Mouse (Mus musculus): ENCODE measurements around the gene Otx1. TPM values are rescaled to one million over a fixed set of nuclear protein-coding genes. Genes with fewer than 3 reads are reported as not detected.

The Otx1 gene
- polyA plus RNA-seq, 1 experiment: not detected

DNA sequence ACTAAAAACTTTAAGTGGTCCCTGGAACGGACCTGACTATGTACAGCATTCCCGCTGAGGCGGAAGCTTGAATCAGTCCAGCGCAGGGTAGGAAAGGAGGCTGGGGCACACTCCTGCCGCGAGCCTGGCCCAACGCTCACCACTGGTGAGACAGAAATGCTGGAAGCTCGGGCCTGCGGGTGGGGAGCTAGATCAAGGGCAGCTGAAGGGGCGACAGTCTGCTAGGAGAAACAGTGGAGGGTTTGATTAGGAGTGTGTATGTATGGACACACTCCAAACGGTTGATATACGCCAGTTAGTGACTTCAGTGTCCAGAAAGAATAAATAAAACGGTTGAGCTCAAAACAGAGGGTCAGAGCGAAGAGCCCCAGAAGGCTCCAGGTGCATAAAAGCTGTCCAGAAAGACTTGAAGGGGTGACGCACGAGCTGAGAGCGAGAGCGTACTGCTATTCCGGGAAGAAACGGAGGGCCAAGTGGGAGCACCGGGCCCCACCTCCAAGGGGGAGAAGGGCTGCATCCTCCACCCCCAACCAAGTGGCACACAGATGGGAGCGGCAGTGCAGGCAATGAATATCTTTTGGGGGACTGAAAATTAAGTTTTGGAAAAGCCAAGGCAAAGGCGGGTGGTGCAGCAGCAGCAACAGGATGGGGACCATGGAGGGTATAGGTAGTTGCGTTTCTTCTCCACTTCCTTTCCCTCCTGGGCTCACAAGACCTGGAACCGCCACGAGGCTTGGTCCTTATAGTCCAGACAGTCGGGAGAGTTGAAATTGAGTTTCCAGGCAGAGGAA, 7.0 kb downstream of the Otx1 start:
- Histone ChIP-seq H3K4me1 (ENCODE audit: control insufficient read depth) (no peaks in the 10 kb centered on the region), H3K4me3 (replicated peaks) (no peak overlapping the region), H3K27me3 (ENCODE audit: control insufficient read depth) (peaks cover 99% of the 10 kb centered on the region), H3K36me3 (ENCODE audit: control insufficient read depth) (no peaks in the 10 kb centered on the region), H3K9me3 (ENCODE audit: control insufficient read depth, low read length) (peaks cover 11% of the 10 kb centered on the region; the same call in 1 of the 2 replicates)
- TF ChIP-seq GATA1 (IDR thresholded peaks at IDR 0.05; ENCODE audit: low read length): no peak
- TF ChIP-seq TAL1 (IDR thresholded peaks at IDR 0.05; ENCODE audit: low read length): no peak

DNA sequence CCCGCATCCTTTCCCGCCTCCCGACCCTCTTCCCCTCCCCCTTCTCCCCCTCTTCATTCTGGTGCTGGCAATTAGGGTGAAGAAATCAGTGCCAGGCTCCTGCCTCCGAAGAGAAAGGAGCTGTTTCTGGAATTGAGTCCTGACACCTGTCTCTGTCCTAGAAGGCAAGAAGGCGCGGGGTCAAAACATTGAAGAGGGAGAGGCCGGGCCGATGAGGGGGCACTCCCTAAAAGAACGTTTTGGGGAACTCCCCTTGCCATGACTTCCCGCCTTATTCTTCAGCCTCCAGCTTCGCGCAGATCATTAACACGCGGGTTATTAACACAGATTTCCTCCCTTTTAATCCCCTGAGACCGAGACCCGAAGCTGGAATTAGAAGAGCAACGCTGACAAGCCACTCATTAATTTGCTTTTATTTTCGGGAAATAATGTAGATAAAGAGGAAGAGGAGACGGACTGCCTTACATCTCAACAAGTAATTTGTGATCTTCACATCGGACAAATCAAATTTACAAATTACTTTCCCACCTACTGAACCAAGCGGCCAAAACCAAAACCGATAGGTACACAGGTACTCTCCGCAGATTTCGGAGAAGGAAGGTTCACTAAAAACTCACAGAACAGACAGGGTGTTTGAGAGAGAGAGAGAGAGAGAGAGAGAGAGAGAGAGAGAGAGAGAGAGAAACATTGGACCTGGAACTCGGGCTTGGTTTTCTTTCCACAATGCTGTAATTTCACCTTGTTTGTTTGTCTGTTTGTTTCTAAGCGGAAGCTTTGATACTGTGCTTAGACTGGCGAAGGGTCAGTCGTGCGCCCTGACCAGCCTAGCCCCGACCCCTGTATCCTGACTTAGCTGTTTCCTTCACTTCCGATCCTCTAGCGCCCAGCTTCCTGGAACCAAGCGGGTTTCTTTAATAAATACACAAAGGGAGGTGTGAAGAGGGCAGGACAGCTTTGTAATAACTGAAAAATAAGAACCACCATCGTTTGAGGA, 8.0 kb downstream of the Otx1 start:
- Histone ChIP-seq H3K4me1 (ENCODE audit: control insufficient read depth) (no peaks in the 10 kb centered on the region), H3K4me3 (replicated peaks) (no peak overlapping the region), H3K27me3 (ENCODE audit: control insufficient read depth) (peaks cover 97% of the 10 kb centered on the region), H3K9me3 (ENCODE audit: control insufficient read depth, low read length) (peaks cover 9% of the 10 kb centered on the region; the same call in 1 of the 2 replicates), H3K36me3 (ENCODE audit: control insufficient read depth) (no peaks in the 10 kb centered on the region)
- TF ChIP-seq TAL1 (IDR thresholded peaks at IDR 0.05; ENCODE audit: low read length) (no peak), GATA1 (IDR thresholded peaks at IDR 0.05; ENCODE audit: low read length) (no peak)

DNA sequence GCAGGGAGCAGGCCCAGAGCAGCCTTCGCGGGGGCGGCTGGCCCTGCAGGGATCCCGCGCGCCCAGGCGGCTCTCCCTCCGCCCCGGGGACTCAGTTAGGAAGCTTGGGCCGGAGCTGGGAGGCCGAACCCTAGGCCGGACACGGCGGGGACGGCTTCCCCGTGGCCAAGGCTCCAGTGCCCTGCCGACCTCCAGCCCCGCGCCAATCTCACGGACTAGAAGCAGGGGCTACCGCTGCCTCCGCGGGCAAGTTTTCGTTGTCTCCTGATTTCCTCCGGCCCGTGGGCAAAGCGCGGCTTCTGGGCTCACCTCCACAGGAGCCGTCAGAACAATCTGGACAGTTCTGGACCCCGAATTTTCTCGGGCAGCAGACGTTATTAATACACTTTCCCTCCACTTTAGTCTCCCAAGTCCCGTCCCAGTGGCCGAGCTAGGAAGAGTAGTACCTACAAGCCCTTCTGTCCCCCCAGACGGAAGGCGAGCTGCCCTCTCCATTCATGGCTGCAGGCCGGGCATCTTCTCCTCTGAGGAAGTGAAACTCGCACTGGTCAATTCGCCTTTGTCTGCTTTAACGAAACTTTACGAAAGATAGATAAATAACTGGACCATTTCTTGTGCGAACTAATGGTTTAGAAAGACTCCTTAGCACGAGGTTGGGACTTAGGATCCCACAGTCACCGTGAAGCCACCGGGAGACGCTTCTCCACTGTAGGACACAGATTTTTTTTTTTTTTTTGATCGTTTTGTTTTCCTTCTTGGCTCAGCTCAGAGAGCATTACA, 8.9 kb downstream of the Otx1 start:
- H3K4me3 ChIP-seq (replicated peaks): no peak overlapping the region
- H3K4me1 ChIP-seq (ENCODE audit: control insufficient read depth): no peaks in the 10 kb centered on the region
- H3K9me3 ChIP-seq (ENCODE audit: control insufficient read depth, low read length): peaks cover 9% of the 10 kb centered on the region; the same call in 1 of the 2 replicates
- TF ChIP-seq TAL1 (IDR thresholded peaks at IDR 0.05; ENCODE audit: low read length) (no peak), GATA1 (IDR thresholded peaks at IDR 0.05; ENCODE audit: low read length) (no peak)
- H3K27me3 ChIP-seq (ENCODE audit: control insufficient read depth): peaks cover 96% of the 10 kb centered on the region
- no peaks in the 10 kb centered on the region for H3K36me3 ChIP-seq (ENCODE audit: control insufficient read depth)

- no peak for TF ChIP-seq GATA1 (IDR thresholded peaks at IDR 0.05; ENCODE audit: low read length)
- no peak for TF ChIP-seq TAL1 (IDR thresholded peaks at IDR 0.05; ENCODE audit: low read length)
- peaks cover 9% of the 10 kb centered on the region; the same call in 1 of the 2 replicates for H3K9me3 ChIP-seq (ENCODE audit: control insufficient read depth, low read length)
- H3K27me3 ChIP-seq (ENCODE audit: control insufficient read depth): peaks cover 96% of the 10 kb centered on the region
- no peak overlapping the region for H3K4me3 ChIP-seq (replicated peaks)
- H3K4me1 ChIP-seq (ENCODE audit: control insufficient read depth): no peaks in the 10 kb centered on the region
- H3K36me3 ChIP-seq (ENCODE audit: control insufficient read depth): no peaks in the 10 kb centered on the region
These were observed 9.7 kb downstream of the Otx1 start for GRCm38 (mm10) chr11:21992761-21993596.

DNA sequence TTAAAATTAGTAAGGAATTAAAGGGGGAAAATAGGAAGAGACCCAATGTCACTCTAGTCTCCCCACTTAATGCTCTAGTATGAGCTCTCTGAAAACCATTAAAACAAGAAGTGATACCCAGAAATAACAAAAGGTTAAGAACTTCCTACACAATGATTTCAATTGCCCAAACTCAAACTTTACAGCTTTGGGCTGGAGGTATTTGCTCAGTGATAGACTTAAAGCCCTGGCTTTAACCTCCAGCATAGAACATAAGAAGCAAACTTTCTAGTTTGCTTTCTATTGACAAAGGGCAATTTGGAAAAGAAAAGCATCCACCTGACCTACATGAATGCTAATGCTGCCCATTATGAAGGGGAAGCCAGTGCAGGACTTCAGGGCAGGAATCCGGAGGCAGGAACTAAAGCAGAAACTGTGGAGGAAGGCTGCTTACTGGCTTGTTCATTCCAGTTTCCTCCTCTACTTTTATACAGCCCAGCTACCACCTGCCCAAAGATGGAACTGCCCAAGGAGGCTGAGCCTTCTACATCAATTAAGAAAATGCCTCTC, 14.2 kb downstream of the Otx1 start:
- H3K4me1 ChIP-seq (ENCODE audit: control insufficient read depth): no peaks in the 10 kb centered on the region
- H3K4me3 ChIP-seq (replicated peaks): no peak overlapping the region
- H3K9me3 ChIP-seq (ENCODE audit: control insufficient read depth, low read length): peaks cover 6% of the 10 kb centered on the region; the same call in 1 of the 2 replicates
- peaks cover 81% of the 10 kb centered on the region for H3K27me3 ChIP-seq (ENCODE audit: control insufficient read depth)
- TF ChIP-seq TAL1 (IDR thresholded peaks at IDR 0.05; ENCODE audit: low read length) (no peak), GATA1 (IDR thresholded peaks at IDR 0.05; ENCODE audit: low read length) (no peak)
- H3K36me3 ChIP-seq (ENCODE audit: control insufficient read depth): no peaks in the 10 kb centered on the region

- TF ChIP-seq TAL1 (IDR thresholded peaks at IDR 0.05; ENCODE audit: low read length): no peak
- TF ChIP-seq GATA1 (IDR thresholded peaks at IDR 0.05; ENCODE audit: low read length): no peak
- H3K36me3 ChIP-seq (ENCODE audit: control insufficient read depth): no peaks in the 10 kb centered on the region
- H3K27me3 ChIP-seq (ENCODE audit: control insufficient read depth): peaks cover 50% of the 10 kb centered on the region
- H3K4me3 ChIP-seq (replicated peaks): no peak overlapping the region
- no peaks in the 10 kb centered on the region for H3K9me3 ChIP-seq (ENCODE audit: control insufficient read depth, low read length)
- H3K4me1 ChIP-seq (ENCODE audit: control insufficient read depth): no peaks in the 10 kb centered on the region
These were observed 17.6 kb downstream of the Otx1 start for GRCm38 (mm10) chr11:21985118-21985517.

- H3K9me3 ChIP-seq (ENCODE audit: control insufficient read depth, low read length): no peaks in the 10 kb centered on the region
- H3K36me3 ChIP-seq (ENCODE audit: control insufficient read depth): no peaks in the 10 kb centered on the region
- no peaks in the 10 kb centered on the region for H3K27me3 ChIP-seq (ENCODE audit: control insufficient read depth)
- H3K4me1 ChIP-seq (ENCODE audit: control insufficient read depth): no peaks in the 10 kb centered on the region
- H3K4me3 ChIP-seq (replicated peaks): no peak overlapping the region
- TF ChIP-seq GATA1 (IDR thresholded peaks at IDR 0.05; ENCODE audit: low read length): no peak
- TF ChIP-seq TAL1 (IDR thresholded peaks at IDR 0.05; ENCODE audit: low read length): no peak
These were observed 28.6 kb downstream of the Otx1 start for GRCm38 (mm10) chr11:21974005-21974531.

Measured in erythroblast, embryonic 14.5 days (primary cell).